Mouse (Mus musculus) kidney, adult 18-20 months (tissue): ENCODE results near the gene Adora2b.
"Not testable (repeated sequence)": the region's sequence is repeated elsewhere in the genome, so short reads cannot be mapped to it uniquely, and the experiment has no call there.

Source experiments
- DNase-seq: peaks from one replicate; pipeline ENCODE4 v3.0.0; 2021

Gene Adora2b

GRCm38 (mm10) chr11:62265642-62266041 is 16.9 kb downstream of the Adora2b start:
- no peak for DNase-seq

DNA sequence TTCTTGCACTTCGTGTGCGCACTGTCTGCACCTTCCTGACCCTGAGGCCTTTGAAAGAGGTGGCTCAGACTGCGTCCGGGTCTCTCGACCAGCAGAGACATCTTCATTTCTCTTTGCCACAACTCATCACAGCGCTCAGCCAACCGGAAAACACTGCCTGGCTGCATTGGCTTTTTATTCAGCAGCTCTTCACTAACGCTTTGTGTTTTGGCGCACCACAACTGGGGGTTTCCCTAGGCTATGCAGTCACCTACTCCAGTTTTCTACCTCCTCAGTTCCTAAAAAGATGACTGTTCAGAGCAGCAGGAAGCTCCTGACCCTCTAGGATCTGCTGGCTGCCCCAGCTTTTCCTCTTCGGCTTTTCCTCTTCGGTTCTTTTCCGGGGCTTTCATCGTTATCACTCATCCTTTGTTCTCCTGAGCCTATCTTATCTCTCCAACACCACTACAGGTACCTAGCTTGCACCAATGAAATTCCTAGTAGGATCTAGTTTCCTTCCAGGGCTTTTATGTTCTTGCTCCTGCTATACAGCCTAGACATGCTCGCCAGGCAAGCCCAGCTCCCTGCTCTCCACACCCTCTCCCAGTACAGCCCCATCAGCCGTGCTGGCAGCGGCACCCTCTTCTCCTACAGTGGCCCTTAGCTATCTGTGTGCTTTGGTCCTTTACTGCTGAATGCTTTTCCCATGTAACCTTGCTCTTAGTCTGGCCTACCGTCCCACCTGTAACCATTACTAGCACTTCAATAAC is 17.9 kb downstream of the Adora2b start:
- no peak for DNase-seq

DNA sequence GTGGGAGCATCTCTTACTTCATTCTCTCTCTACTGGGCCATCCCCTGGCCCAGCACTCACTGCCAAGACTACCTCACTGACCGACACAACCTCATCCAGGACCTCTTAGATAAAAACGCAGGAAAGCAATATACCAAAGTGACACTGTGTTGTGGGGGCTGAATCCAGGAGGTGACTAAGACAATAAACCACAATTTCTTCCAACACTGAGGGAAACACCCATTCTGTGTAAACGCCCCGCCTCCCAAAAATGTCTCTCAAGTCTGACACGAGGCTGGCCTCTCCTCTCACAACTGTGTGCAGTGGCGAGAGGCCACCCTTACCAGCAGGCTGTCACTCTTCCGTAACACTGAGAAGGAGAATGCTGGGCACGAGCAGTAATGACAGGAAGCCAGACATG is 19.6 kb downstream of the Adora2b start:
- DNase-seq = no peak

GRCm38 (mm10) chr11:62269097-62269496 is 20.3 kb downstream of the Adora2b start:
- DNase-seq = no peak

GRCm38 (mm10) chr11:62270851-62271250 is 22.1 kb downstream of the Adora2b start:
- no peak for DNase-seq

DNA sequence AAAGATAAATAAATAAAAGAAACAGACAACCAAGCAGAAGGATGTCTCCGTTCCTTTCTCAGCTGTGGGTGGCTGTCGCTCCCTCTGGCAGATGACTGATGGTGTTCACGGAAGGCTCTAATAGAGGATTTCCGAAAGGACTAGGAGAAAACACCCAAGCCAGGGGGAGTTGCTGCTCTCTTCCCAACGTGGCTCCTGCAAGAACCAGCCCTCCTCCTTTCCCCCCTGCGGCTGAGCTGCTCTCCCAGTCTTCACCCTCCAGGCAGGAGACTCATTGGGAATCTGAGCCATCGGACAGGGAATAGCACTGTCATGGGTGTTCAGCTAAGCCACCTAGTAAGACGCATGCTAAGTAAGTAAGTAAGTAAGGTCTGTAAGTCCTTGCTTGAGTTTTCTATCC is 28.3 kb downstream of the Adora2b start:
- no peak for DNase-seq

- peak; percentile 84 for DNase-seq
Measured at GRCm38 (mm10) chr11:62278027-62278426, 29.2 kb downstream of the Adora2b start.

- peak; percentile 95 for DNase-seq
Measured at GRCm38 (mm10) chr11:62280675-62281600, 32.2 kb downstream of the Adora2b start, which contains the start of the genes Zswim7 and Ttc19. Gene Zswim7 (minus strand): TSS chr11:62281375. Gene Ttc19 (plus strand): TSS chr11:62281473.

DNA sequence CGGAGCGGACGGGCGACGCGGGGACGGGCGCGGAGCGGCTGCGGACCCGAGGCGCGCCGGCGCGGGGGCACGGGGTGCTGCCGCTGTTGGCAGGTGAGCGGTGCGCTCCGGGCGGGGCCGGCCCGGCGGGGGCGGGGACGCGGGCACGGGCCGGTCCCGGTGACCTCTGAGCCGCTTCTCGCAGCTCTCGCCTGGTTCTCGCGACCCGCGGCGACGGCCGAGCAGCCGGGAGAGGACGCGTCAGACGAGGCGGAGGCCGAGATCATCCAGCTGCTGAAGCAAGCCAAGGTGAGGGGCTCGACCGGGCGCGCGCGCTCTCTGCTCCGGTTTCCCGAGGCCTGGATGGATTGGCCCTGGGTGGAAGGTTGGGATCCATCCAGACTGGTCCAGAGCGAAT is 32.8 kb downstream of the Adora2b start:
- no peak for DNase-seq

DNA sequence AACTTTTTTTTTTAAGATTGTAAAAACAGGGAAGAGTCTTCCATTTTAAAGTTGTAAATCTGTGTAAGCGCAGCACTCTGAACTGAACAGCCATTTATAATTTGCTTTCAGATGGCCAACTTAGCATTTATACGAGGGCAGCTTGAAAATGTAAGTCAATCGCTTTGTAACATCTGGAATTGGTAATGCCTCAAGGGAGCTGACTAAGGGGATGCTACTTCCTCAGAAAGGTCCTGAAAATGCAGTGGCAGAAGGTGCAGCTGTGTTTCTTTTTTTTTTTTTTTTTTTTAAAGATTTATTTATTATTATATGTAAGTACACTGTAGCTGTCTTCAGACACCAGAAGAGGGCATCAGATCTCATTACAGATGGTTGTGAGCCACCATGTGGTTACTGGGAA is 35.2 kb downstream of the Adora2b start:
- DNase-seq = not testable (repeated sequence)

DNA sequence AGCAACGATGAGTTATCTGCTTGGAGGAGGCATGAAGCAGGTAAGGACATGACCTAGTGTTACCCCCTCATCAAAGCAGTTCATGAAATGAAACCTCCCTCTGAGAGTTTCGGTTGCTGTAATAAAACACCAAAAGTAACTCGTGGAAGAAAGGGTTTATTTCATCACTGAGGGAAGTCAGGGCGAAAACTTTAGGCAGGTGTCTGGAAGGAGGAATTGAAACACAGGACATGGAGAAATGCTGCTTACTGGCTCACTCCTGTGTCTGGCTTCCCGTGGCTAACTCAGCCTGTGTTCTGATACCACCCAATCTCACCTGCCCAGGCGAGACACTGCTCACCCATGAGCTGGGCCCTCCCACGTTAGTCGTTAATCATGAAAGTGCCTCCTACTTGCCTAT is 36.2 kb downstream of the Adora2b start:
- no peak for DNase-seq

DNA sequence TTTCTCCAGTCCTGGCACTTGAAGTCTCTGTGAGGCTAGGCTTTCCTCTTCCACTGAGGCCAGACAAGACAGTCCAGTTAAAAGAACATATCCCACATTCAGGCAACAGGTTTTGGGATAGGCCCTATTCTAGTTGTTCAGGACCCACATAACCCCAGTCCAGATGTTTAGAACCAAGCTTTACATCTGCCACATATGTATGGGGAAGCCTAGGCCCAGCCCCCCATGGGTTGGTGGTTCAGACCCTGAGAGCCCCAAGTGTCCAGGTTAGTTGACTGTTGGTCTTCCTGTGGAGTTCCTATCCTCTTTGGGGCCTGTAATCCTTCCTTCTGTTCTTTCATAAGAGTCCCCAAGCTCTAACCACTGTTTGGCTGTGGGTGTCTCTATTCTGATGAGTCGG is 38.9 kb downstream of the Adora2b start:
- no peak for DNase-seq

GRCm38 (mm10) chr11:62294121-62294520 is 45.3 kb downstream of the Adora2b start:
- no peak for DNase-seq

GRCm38 (mm10) chr11:62298883-62299282 is 50.1 kb downstream of the Adora2b start:
- no peak for DNase-seq

DNA sequence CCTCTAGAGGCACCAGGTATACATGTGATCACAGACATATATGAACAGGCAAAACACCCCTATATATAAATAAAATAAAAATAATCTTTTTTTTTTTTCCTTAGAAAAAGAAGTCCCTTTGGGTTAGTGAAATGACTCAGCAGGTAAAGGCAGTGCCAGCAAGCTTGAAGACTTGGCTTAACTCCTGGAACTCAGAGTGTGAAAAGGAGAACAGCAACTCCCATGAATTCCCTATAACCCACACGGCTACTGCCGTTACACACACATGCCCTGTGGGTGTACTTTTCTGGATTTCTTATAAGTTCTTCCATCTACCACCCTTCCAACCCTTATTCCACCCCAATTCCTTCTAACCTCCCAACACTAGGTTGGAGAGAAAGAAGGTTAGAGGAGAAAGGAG is 57.1 kb downstream of the Adora2b start:
- DNase-seq = no peak

GRCm38 (mm10) chr11:62309296-62309695 is 60.5 kb downstream of the Adora2b start:
- no peak for DNase-seq

- DNase-seq = no peak
Measured at GRCm38 (mm10) chr11:62314984-62315383, 66.2 kb downstream of the Adora2b start.
